Mouse (Mus musculus): ENCODE measurements at regions not wholly inside any gene's neighbourhood (a gene's known extent, or its start where the extent isn't known, plus 50 kb on each side); places are given as distances from the start of the nearest gene placed in this dataset.

- DNase-seq (ENCODE audit: low spot score in 2 of 2), result no peak
These were observed 104.6 kb downstream of the Ngf start for GRCm38 (mm10) chr3:102574320-102574719.

- DNase-seq (ENCODE audit: low spot score in 2 of 2), result no peak
These were observed 107.2 kb downstream of the Ngf start for GRCm38 (mm10) chr3:102576896-102577295.

GRCm38 (mm10) chr3:102581830-102582229, 112.1 kb downstream of the Ngf start:
- no peak for DNase-seq (ENCODE audit: low spot score in 2 of 2)

- no peak for DNase-seq (ENCODE audit: low spot score in 2 of 2)
These were observed 115.4 kb downstream of the Ngf start for GRCm38 (mm10) chr3:102585136-102585535.

- DNase-seq (ENCODE audit: low spot score in 2 of 2), result no peak
These were observed 116.5 kb downstream of the Ngf start for GRCm38 (mm10) chr3:102586221-102586620.

GRCm38 (mm10) chr3:102592041-102592440, 122.3 kb downstream of the Ngf start:
- DNase-seq (ENCODE audit: low spot score in 2 of 2), result no peak

- DNase-seq (ENCODE audit: low spot score in 2 of 2), result no peak
These were observed 127.3 kb downstream of the Ngf start for GRCm38 (mm10) chr3:102596944-102597551.

- no peak for DNase-seq (ENCODE audit: low spot score in 2 of 2)
These were observed 129.3 kb downstream of the Ngf start for GRCm38 (mm10) chr3:102599061-102599460.

GRCm38 (mm10) chr3:102602766-102603165, 131.6 kb upstream of the Tspan2 start:
- no peak for DNase-seq (ENCODE audit: low spot score in 2 of 2)

- no peak for DNase-seq (ENCODE audit: low spot score in 2 of 2)
These were observed 129.0 kb upstream of the Tspan2 start for GRCm38 (mm10) chr3:102605284-102605683.

- no peak for DNase-seq (ENCODE audit: low spot score in 2 of 2)
These were observed 123.4 kb upstream of the Tspan2 start for GRCm38 (mm10) chr3:102610970-102611369.

- DNase-seq (ENCODE audit: low spot score in 2 of 2), result no peak
These were observed 122.6 kb upstream of the Tspan2 start for GRCm38 (mm10) chr3:102611398-102612366.

GRCm38 (mm10) chr3:102619666-102620377, 114.5 kb upstream of the Tspan2 start:
- no peak for DNase-seq (ENCODE audit: low spot score in 2 of 2)

GRCm38 (mm10) chr3:102636076-102636475, 98.3 kb upstream of the Tspan2 start:
- DNase-seq (ENCODE audit: low spot score in 2 of 2), result no peak

- no peak for DNase-seq (ENCODE audit: low spot score in 2 of 2)
These were observed 97.7 kb upstream of the Tspan2 start for GRCm38 (mm10) chr3:102636674-102637073.

- DNase-seq (ENCODE audit: low spot score in 2 of 2), result no peak
These were observed 89.9 kb upstream of the Tspan2 start for GRCm38 (mm10) chr3:102644276-102644940.

GRCm38 (mm10) chr3:102648450-102648849, 85.9 kb upstream of the Tspan2 start:
- no peak for DNase-seq (ENCODE audit: low spot score in 2 of 2)

- DNase-seq (ENCODE audit: low spot score in 2 of 2), result no peak
These were observed 79.4 kb upstream of the Tspan2 start for GRCm38 (mm10) chr3:102654962-102655361.

- DNase-seq (ENCODE audit: low spot score in 2 of 2), result no peak
These were observed 77.2 kb upstream of the Tspan2 start for GRCm38 (mm10) chr3:102657116-102657515.

GRCm38 (mm10) chr3:102657531-102658060, 76.7 kb upstream of the Tspan2 start:
- no peak for DNase-seq (ENCODE audit: low spot score in 2 of 2)

- DNase-seq (ENCODE audit: low spot score in 2 of 2), result no peak
These were observed 75.0 kb upstream of the Tspan2 start for GRCm38 (mm10) chr3:102659352-102659751.

GRCm38 (mm10) chr3:102661296-102661695, 73.0 kb upstream of the Tspan2 start:
- no peak for DNase-seq (ENCODE audit: low spot score in 2 of 2)
